Mouse (Mus musculus) effector memory CD4-positive, alpha-beta T cell, adult 7 months (primary cell): ENCODE results near the gene Mxra7. TPM values are rescaled to one million over a fixed set of nuclear protein-coding genes. Genes with fewer than 3 reads are reported as not detected.

Experiments
- polyA plus RNA-seq: library from polyadenylated mRNA; unstranded; fragments of 100-300 nt; shearing (Covaris generic); gene quantifications from one replicate; pipeline ENCODE4 v1.2.1, GENCODE M21; 2017

Gene Mxra7
- not detected for polyA plus RNA-seq

GRCm38 (mm10) chr11:116827534-116828165 is at the start of gene Mxra7:
Gene Mxra7, minus strand, starts transcription at chr11:116828046.

GRCm38 (mm10) chr11:116852891-116853511 is 25.2 kb upstream of the Mxra7 start, which contains the start of gene Srsf2:
Gene Srsf2, minus strand, starts transcription at chr11:116853094.

GRCm38 (mm10) chr11:116852291-116852890 is 24.5 kb upstream of the Mxra7 start, which contains the start of gene Mfsd11:
Gene Mfsd11, plus strand, starts transcription at chr11:116852440.

GRCm38 (mm10) chr11:116843261-116844233 is 15.7 kb upstream of the Mxra7 start, which contains the start of the genes Mettl23 and Jmjd6:
Gene Mettl23, plus strand, starts transcription at chr11:116843278.
Gene Jmjd6, minus strand, starts transcription at chr11:116843449.

GRCm38 (mm10) chr11:116775407-116775806 is 52.4 kb downstream of the Mxra7 start, which contains the start of gene St6galnac1:
Gene St6galnac1, minus strand, starts transcription at chr11:116775507.

Other genes starting within 250 kb of the Mxra7 start
- 16.3 TPM for gene Ube2o, start 246.6 kb downstream of the Mxra7 start, polyA plus RNA-seq
- gene Aanat, start 241.6 kb downstream of the Mxra7 start, polyA plus RNA-seq, result 0.28 TPM
- 26.2 TPM for gene Rhbdf2, start 201.0 kb downstream of the Mxra7 start, polyA plus RNA-seq
- not detected for gene Prcd, start 174.5 kb downstream of the Mxra7 start, polyA plus RNA-seq
- gene Cygb, start 173.7 kb downstream of the Mxra7 start, polyA plus RNA-seq, result not detected
- gene St6galnac1, start 52.5 kb downstream of the Mxra7 start, polyA plus RNA-seq, result 2.9 TPM
- gene Mettl23, start 15.2 kb upstream of the Mxra7 start, polyA plus RNA-seq, result 130 TPM
- gene Jmjd6, start 15.4 kb upstream of the Mxra7 start, polyA plus RNA-seq, result 95.3 TPM
- gene Mfsd11, start 24.4 kb upstream of the Mxra7 start, polyA plus RNA-seq, result 15.8 TPM
- 350 TPM for gene Srsf2, start 25.0 kb upstream of the Mxra7 start, polyA plus RNA-seq
- not detected for gene Mgat5b, start 90.8 kb upstream of the Mxra7 start, polyA plus RNA-seq